Mouse (Mus musculus): ENCODE measurements around the gene Chrng. TPM values are rescaled to one million over a fixed set of nuclear protein-coding genes. Genes with fewer than 3 reads are reported as not detected.
A peak's percentile ranks its signal among the peaks of the same experiment; 100 is the strongest.

The Chrng gene
- total RNA-seq, 2 experiments from 2014 or later = not detected

DNA sequence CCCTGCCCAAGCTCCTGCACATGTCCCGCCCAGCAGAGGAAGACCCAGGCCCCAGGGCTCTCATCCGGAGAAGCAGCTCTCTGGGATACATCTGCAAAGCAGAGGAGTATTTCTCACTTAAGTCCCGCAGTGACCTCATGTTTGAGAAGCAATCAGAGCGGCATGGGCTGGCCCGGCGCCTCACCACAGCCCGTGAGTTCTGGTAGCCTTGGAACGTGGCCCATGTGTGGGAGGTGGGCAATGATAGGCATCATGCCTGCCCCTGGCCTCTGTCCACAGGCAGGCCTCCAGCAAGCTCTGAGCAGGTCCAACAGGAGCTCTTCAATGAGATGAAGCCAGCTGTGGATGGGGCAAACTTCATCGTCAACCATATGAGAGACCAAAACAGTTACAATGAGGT is 7.2 kb upstream of the Chrng start:
- no peak for ATAC-seq (replicated peaks; ENCODE audit: low FRiP score, low TSS enrichment, poor library complexity, severe bottlenecking)

DNA sequence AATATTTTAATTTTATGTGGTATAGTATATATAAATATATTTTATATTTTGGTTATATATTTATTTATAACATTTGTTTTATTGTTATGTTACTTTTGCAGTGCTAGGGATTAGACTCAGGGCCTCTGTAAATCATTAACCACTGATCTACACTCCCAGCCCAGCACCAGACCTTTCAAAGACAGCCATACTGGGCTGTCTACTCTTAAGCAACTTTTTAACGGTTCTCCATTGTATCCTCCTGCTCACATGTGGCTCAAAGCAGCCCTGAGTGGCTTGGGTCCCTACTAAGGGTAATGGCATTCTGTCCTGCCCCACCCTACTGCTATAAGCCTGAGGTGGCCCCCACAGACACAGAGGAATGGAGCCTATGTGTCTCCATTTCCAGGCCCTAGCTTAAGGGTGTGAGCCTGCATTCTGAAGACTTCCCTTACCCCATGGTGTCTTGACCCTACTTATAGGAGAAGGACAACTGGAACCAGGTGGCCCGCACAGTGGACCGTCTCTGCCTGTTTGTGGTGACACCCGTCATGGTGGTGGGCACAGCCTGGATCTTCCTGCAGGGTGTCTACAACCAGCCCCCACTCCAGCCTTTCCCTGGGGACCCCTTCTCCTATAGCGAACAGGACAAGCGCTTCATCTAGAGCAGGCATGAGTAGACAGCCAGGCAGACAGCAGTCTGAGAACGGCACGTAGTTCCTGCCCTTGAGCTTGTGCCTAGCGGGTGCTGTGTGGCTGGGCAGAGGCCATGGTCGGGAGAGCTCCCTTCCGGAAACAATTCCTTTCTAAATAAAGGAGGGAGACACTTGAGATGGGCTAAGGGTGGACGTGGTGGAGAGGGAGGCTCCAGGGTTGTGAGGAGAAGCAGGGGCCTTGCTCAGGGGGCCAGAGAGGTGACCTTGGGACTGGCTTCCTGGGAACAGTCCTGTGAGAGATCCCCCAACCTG is 6.1 kb upstream of the Chrng start:
- ATAC-seq (replicated peaks; ENCODE audit: low FRiP score, low TSS enrichment, poor library complexity, severe bottlenecking) = no peak

DNA sequence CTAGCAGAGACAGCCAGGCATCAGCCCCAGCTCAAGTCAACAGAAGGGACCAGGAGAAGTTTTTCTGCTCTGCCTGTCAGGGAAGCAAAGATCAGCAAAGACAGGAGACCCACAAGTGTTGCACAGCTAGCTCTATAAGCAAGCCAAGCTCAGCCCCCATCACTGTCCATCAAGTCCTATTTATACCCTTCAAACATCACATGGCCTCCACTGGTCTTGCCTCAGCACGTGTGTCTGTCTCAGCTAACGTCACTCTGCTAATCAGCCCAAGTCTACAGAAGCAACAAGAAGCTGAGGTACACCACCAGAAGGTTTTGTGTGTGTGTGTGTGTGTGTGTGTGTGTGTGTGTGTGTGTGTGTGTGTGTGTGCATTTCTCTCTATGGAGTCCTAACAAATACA is 3.6 kb upstream of the Chrng start:
- ATAC-seq (replicated peaks; ENCODE audit: low FRiP score, low TSS enrichment, poor library complexity, severe bottlenecking) = no peak

DNA sequence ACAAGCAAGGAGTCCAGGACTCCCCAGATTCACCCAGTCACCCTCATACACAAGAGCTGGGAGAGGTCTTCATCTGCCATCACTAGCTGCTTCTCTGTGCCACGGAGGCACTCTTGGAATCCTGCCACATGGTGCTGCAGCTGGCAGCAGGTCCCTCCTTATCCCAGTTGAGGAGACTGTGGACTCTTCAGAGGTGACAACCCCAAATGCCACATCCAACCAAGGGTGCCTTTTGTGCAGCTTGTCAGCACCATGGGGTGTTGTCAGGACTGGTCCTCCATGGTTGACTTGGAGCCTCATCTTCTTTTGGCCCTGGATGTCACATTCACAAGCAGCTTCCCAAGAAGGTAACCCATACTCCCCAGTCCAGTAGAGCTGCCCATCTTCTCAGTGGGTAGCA is 2.6 kb upstream of the Chrng start:
- ATAC-seq (replicated peaks; ENCODE audit: low FRiP score, low TSS enrichment, poor library complexity, severe bottlenecking) = no peak

DNA sequence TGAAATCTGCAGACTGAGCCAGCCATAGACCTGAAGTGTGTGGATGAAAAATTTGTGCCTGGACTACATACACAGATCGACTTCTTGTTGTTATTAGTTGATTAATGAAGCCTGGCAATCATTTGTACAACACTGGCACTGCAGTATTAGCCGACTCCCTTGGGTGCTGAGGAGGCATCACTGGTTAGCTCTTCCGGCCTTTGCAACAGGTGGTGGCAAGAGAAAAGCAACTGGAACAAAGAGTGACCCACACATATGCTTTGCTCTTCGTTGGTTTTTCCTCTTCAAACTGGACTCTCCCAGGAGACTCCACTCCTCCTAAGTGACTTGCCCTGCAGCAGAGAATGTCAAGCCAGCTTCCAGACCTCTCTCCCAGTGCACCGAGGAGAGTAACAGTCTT is 678 bp upstream of the Chrng start:
- ATAC-seq (replicated peaks; ENCODE audit: low FRiP score, low TSS enrichment, poor library complexity, severe bottlenecking) = no peak

DNA sequence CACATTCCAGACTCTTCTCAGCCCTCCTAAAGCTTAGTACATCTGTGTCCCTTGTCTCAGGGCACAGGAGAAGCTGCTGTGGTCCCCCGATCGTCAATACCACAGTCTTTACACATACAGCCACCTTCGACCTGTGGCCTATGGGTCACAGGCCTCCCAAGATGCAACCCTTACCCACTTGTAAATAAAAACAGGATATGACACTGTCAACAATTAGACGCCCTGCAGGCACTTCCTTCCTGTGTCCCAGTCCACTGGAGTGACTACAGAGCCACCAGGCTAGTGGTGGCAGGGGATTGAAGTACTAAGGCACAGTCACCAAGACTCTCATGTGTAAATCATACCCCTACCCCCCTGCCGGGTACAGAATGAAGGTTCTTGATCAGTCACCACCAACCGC is 581 bp downstream of the Chrng start:
- ATAC-seq (replicated peaks; ENCODE audit: low FRiP score, low TSS enrichment, poor library complexity, severe bottlenecking) = no peak

DNA sequence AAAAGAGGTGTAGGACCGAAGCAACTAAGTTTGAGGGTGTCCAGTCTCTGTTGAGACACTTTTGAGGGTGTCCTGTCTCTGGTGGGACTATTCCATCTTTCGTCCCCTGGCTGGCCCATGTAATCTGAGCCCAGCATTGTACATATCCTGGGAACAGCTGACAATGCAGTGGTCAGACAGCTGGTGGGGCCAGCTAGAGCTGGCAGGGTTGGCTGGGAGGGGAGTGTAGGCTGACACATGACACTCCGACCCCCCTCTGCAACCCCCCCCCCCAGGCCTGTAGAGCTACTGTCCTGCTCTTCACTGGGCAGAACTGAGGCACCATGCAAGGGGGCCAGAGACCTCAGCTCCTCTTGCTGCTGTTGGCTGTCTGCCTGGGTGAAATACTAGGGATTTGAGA is 1.0 kb downstream of the Chrng start:
- no peak for ATAC-seq (replicated peaks; ENCODE audit: low FRiP score, low TSS enrichment, poor library complexity, severe bottlenecking)

DNA sequence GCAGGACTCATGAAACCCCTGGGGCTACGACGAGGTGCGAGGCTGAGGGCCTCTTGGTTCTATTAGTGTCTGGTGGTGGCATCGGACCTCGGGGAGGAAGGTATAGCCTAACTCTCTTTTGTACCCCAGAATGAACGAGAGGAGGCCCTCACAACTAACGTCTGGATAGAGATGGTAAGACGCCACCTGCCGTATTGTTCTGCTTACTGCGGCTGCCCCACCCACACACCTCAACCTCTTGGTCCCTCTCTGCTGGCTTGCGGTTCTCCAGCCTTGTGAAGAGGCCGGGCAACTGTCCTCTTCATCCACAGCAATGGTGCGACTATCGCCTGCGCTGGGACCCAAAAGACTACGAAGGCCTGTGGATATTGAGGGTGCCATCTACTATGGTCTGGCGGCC is 1.9 kb downstream of the Chrng start:
- peak; percentile 74 for ATAC-seq (replicated peaks; ENCODE audit: low FRiP score, low TSS enrichment, poor library complexity, severe bottlenecking)

DNA sequence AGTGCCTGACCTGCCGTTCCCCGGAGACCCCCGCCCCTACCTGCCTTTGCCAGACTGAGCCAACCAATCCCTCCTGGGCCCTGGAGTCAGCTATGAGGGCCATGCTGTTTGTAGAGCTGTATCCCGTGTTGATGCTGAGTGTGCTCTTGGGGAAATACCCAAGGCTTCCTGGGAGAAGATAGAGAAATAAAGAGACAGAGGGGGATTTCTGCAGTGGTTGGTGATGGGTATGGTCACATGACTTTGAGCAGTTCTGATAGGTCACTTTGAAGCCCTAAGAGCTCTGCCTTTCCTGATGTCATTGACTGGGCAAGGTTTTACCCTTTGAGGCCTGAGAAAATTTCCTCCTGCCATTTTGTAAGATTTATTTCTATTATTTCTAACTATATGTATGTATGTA is 7.0 kb downstream of the Chrng start:
- no peak for ATAC-seq (replicated peaks; ENCODE audit: low FRiP score, low TSS enrichment, poor library complexity, severe bottlenecking)

DNA sequence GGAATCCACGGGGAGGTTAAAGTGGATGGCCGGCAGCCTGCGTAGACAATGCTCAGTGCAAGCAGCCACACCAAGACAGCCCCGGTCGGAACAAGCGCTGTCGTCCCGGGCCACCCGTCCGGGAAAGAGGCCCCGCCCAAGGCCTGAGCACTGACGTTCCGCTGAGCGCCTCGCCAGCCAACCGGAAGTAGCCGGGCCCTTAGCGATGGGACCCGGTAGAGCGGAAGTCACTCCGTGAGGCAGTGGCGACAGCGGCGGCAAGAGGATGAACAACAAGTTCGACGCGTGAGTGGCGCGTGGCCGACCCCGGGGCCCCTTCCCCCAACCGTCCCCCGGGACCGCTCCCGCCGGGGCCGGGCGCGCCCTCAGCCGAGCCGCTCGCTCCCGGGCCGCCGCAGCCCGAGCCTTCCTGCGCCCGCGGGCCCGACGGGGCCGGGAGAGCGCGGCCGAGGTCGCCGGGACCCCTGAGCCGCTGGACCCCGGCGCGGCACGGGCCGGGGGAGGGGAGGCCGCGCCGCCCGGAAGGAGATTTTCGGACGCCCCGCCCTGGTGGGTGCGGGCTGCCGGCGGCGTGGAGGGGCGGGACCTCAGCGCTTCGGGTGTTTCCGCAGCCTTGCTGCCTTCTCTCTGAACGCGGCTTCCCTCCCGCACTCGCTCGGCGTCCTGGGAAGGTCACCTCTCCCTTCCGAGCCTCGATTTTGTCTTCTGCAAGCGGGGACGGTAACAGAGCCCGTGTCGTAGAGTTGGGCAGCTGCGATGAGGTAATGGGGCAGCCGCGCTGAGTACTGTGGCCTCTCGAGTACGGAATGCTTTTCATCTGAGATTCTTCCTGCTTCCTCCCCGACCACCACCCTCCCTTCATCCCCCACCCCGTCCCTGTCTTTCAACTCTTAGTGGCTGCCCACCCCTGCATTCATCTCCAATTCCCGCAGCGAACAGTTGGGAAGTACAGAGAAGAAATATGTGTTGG is 9.6 kb downstream of the Chrng start, which contains the start of gene Eif4e2:
TSS of gene Eif4e2 (plus strand) at position 180 of the 970 bp plus-strand sequence.
- peak; percentile 91 for ATAC-seq (replicated peaks; ENCODE audit: low FRiP score, low TSS enrichment, poor library complexity, severe bottlenecking)

DNA sequence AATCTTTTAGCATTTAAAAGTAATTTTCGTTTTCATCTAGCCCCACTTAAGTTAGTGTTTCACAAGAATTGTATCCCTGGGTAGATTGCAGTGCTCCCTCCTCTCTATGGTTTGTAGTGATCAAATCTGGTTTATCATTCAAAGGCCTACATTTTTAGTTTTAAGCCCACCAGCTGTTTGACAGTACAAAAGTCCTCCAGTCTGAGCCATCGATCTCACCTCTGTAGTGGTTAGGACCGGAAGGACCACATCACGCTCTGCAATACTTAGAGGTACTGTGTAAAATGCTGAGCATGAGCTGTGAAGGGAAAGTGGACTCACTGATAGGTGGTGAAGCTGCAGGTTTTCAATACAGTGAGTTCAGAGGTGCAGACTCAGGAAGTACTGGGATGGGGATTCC is 10.3 kb downstream of the Chrng start:
- no peak for ATAC-seq (replicated peaks; ENCODE audit: low FRiP score, low TSS enrichment, poor library complexity, severe bottlenecking)

DNA sequence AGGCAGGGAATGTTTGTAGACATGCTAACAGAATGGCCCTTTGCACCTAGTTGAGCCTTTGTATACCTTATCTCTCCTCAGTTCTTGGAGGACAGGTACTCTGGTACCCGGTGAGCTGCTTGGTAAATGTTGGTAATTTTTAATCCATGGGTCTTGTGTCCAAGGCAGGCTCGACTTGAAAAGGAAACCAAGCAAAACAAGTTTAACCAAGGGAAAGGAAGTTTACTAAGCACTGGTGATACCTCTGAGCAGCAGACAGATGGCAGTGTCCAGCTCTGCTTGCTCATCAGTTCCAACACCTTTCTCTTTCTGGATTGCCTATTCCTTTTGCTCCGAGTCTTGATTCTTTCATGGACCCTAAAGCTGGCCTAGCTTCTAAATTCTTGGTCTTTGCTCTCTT is 13.5 kb downstream of the Chrng start:
- ATAC-seq (replicated peaks; ENCODE audit: low FRiP score, low TSS enrichment, poor library complexity, severe bottlenecking) = peak; percentile 31; the same call in 1 of the 2 replicates

DNA sequence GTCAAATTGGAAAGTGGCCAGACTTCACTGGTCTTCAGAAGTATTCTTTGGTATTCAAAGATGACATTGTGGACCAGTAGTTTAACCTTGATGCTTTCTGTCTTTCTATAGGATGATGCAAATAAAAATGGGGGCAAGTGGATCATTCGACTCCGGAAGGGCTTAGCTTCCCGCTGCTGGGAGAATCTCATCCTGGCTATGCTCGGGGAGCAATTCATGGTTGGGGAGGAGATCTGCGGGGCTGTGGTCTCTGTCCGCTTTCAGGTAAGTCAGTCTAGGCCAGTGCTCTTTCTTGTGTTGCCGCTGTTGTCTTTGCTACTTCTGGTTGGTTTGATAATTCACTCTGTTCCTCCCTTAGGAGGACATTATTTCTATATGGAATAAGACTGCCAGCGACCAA is 21.3 kb downstream of the Chrng start:
- no peak for ATAC-seq (replicated peaks; ENCODE audit: low FRiP score, low TSS enrichment, poor library complexity, severe bottlenecking)

DNA sequence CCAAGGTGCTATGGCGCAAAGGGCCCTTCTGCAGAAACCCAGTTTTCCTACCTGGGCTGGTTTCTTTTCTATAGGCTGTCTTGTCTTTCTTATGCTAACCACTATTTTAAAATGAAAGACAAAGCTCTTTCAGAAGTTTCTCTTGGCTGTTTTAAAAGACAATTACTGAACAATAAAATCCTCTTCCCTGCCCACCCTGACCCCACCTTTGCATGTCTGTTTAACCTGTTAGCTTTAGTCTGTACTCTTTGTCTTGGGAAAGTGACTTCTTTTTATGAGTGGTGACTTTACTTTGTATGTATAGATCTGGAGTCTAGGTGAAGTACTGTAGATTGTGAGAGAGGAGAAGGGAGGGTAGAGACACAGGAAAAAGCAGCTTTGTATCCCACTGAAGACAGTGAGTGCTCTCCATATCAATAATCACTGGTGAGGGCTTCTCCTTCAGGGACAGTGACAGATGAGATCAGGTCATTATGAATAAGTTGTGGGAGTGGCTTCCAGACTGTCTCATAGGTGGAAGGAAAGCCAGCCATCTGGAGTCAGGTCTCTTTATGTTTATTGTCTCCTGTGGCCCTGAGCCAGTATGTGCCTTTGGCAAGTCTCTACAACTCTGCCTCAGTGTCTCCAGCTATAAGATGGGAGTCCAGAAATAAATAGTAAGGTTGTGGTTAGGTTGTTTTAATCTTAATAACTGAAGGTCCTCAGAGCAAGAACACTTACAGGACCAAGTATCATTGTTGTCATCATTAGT is 22.1 kb downstream of the Chrng start:
- no peak for ATAC-seq (replicated peaks; ENCODE audit: low FRiP score, low TSS enrichment, poor library complexity, severe bottlenecking)

DNA sequence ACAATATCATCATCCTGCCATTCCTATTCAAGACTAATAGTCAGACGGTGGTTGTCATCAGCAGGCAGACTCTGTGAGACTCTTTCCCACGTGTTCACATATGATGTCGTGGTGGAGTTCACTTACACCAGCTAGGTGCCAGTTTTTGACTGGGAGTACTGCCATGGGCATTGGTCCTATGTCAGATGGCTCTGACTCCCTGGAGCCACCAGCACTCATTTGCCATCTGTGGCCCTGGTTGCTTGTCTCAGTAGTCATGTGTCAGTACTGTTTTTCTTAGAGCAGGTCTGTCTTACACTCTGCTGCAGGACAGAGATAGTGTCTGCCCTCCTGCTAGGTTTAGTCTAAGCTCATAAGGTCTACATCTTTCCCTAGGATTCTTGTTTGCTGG is 22.7 kb downstream of the Chrng start:
- no peak for ATAC-seq (replicated peaks; ENCODE audit: low FRiP score, low TSS enrichment, poor library complexity, severe bottlenecking)

DNA sequence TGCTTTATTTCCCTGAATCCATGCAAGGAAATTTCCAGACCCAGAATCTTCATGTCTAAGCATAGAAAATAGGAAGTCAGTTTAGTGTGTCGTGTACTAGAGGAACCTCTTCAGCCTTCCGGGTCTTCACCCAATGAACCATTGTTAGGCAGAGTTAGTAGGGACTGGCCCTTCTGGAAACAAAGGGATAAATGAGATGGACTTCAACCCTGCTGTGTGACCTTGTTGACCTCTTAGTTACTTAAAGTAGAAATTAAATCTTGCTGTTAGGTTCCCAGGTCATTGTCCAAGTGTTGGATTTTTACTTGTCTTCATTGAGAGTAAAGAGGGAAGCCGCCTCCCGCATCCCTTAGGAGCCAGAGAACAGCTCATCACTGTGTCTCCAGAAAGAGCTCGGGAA is 26.1 kb downstream of the Chrng start:
- ATAC-seq (replicated peaks; ENCODE audit: low FRiP score, low TSS enrichment, poor library complexity, severe bottlenecking) = no peak

DNA sequence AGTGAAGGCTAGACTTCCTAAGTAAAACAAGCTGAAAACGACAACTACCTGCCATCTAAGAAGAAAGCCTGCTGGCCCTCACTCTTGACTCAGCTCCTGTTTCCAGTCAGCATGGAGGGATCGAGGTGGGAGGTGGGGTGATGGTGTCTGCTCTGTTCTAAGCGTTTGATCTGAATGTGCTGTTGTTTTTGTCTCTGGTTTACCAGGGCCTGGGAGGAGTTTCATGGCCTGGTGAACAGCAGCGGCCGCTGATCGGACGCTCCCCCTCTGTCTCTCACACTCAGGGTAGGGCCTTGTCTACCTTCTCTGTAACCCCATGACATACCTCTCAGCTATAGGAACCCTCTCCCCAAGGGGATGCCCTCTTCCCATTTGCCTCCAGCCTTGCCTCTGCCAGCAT is 27.7 kb downstream of the Chrng start:
- no peak for ATAC-seq (replicated peaks; ENCODE audit: low FRiP score, low TSS enrichment, poor library complexity, severe bottlenecking)

DNA sequence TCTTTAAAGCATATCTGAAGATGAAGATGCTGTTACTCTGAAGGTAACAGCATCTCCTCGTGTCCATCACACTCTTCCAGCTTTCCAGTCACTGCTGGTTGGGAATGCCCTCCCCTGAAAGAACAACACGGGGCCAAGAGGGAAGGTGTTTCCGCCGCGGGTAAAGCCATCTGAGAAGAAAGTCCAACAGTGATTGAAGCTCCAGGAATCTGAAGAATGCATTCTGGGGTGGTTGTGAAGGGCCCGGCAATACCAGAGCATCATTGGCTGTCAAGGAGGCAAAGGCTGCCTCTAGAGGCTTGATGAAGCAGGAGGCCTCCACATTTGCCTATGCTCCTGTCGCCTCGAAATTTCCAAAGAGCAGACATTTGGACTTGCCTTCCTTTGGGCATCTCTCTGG is 34.6 kb downstream of the Chrng start:
- no peak for ATAC-seq (replicated peaks; ENCODE audit: low FRiP score, low TSS enrichment, poor library complexity, severe bottlenecking)

DNA sequence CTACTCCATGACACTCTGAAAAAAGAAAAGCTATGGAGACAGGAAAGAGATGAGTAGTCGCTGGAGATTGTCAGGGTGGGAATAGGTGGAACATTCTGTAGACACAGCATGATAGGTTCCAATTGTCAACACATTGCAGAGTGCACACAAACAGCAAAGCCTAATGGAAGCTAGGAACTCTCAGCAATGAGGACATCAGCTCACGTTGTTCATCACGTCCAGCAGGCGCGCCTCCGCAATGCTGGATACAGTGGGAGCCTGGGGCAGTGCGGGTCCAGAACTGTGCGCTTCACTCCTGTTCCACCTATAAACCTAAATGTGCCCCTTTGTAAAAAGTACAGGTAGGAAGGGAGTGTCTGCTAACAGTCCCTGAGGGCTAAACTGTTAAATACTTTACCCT is 38.6 kb downstream of the Chrng start:
- no peak for ATAC-seq (replicated peaks; ENCODE audit: low FRiP score, low TSS enrichment, poor library complexity, severe bottlenecking)

DNA sequence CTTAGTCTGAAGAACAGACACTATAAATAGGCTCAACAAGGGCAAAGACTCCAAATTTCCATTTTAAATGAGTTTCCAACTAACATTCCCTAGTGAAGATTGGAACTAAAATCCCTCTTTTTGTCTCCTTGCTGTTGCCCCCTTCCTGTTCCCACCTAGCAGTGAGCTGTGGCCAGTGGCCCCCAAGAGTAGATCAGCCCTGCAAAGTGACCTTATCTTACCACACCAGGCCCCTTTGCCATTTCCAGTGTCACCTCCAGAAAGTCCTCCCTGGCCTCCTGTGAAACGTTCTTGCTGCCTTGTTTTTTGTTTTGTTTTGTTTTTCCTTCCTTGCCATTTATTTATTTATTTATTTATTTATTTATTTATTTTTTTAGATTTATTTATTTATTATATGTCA is 41.0 kb downstream of the Chrng start:
- ATAC-seq (replicated peaks; ENCODE audit: low FRiP score, low TSS enrichment, poor library complexity, severe bottlenecking) = no peak
